Mouse (Mus musculus) midbrain, embryonic 16.5 days (tissue): ENCODE data around the gene Slc38a3. TPM values are rescaled to one million over a fixed set of nuclear protein-coding genes. Genes with fewer than 3 reads are reported as not detected.

Experiments
- ATAC-seq: fragments of 200-750 bp; cut with Nextera tagmentation; 2 replicates; pipeline ENCODE4 v1.8.0; 2017; ENCODE audit warnings: moderate TSS enrichment
- H3K27ac ChIP-seq: fragments of 300-500 bp; sonication (generic); 2 replicates; pipeline ENCODE4 v1.5.1; 2014; ENCODE audit warnings: mild to moderate bottlenecking, low read length, mixed read lengths
- H3K27me3 ChIP-seq: fragments of 300-500 bp; sonication (generic); 2 replicates; pipeline ENCODE4 v1.6.1; 2014; ENCODE audit warnings: low read depth, low read length, mixed read lengths; ENCODE audit not compliant: control insufficient read depth, insufficient read depth
- H3K36me3 ChIP-seq: fragments of 300-500 bp; sonication (generic); 2 replicates; pipeline ENCODE4 v1.6.1; 2014; ENCODE audit warnings: mild to moderate bottlenecking, low read length, moderate library complexity, mixed read lengths; ENCODE audit not compliant: control insufficient read depth, insufficient read depth
- H3K4me1 ChIP-seq: fragments of 300-500 bp; sonication (generic); 2 replicates; pipeline ENCODE4 v1.6.1; 2014; ENCODE audit warnings: mild to moderate bottlenecking, low read length, mixed read lengths; ENCODE audit not compliant: control insufficient read depth, insufficient read depth
- H3K4me2 ChIP-seq: fragments of 300-500 bp; sonication (generic); 2 replicates; pipeline ENCODE4 v1.6.1; 2014; ENCODE audit warnings: mild to moderate bottlenecking, low read length, mixed read lengths
- H3K4me3 ChIP-seq: fragments of 300-500 bp; sonication (generic); 2 replicates; pipeline ENCODE4 v1.5.1; 2014; ENCODE audit warnings: low read depth, mild to moderate bottlenecking, low read length, moderate library complexity, mixed read lengths
- H3K9ac ChIP-seq: fragments of 300-500 bp; sonication (generic); 2 replicates; pipeline ENCODE4 v1.6.1; 2014; ENCODE audit warnings: low read depth, low read length, mixed read lengths
- H3K9me3 ChIP-seq: fragments of 300-500 bp; sonication (generic); replicated peaks from 2 replicates; pipeline ENCODE4 v1.6.1; 2014; ENCODE audit warnings: mild to moderate bottlenecking, low read length, mixed read lengths; ENCODE audit not compliant: control insufficient read depth, poor library complexity, severe bottlenecking
- WGBS: fragments of 180-500 bp; shearing (Covaris S2); extraction: QIAGEN DNeasy Blood & Tissue Kit; methylation state at CpG from one replicate; pipeline ENCODE4 v1.1.7; 2014; 5-methylcytosine and 5-hydroxymethylcytosine counted together
- polyA plus RNA-seq: library from polyadenylated mRNA; unstranded; fragments of >200 nt; fragmentation: Nextera tagmentation; extraction: Ambion mirVana; gene quantifications from 2 replicates; pipeline ENCODE4 v1.2.1, GENCODE M21; 2015

Gene Slc38a3
- polyA plus RNA-seq, 1 experiment from 2014 or later, result 34.0 TPM

DNA sequence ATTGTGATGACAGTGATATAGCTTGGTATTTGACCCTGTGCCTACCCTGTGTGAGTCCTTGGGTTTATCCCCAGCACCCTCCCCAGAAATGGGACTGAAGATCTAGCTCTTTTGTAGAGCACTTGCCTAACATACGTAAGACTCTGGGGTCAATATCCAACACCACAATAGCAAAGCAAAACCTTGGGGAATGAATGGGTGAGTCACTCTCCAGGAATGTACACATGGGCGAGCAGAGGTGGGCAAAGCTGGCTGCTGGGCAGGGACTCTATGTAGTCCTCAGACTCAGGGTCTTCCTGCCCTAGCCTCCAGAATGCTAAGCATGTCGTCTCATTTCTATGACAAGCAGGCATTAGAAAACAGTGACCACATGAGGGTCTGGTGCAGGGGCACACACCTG lies 20.6 kb downstream of the Slc38a3 start:
- ATAC-seq, result no peak
- H3K4me3 ChIP-seq, result no peak overlapping the region
- WGBS, result 72% methylated on average over 3 of the region's 3 CpGs

GRCm38 (mm10) chr9:107646975-107647374 lies 22.4 kb downstream of the Slc38a3 start:
- peaks cover 19% of the 10 kb centered on the region for H3K4me1 ChIP-seq
- H3K4me2 ChIP-seq, result no peak overlapping the region
- no peaks in the 10 kb centered on the region for H3K27me3 ChIP-seq
- H3K36me3 ChIP-seq, result no peaks in the 10 kb centered on the region
- no peaks in the 10 kb centered on the region for H3K9me3 ChIP-seq
- no peak overlapping the region for H3K4me3 ChIP-seq
- 85% methylated on average over 6 of the region's 6 CpGs for WGBS
- ATAC-seq, result no peak
- no peak overlapping the region for H3K9ac ChIP-seq
- no peak overlapping the region for H3K27ac ChIP-seq

More for the DNA sequence above, 20.6 kb downstream of the Slc38a3 start:
- H3K4me1 ChIP-seq, result peaks cover 19% of the 10 kb centered on the region
- no peak overlapping the region for H3K27ac ChIP-seq
- no peak overlapping the region for H3K4me2 ChIP-seq
- H3K9ac ChIP-seq, result no peak overlapping the region
- H3K36me3 ChIP-seq, result no peaks in the 10 kb centered on the region
- H3K27me3 ChIP-seq, result no peaks in the 10 kb centered on the region
- no peaks in the 10 kb centered on the region for H3K9me3 ChIP-seq

GRCm38 (mm10) chr9:107645577-107645976 lies 23.8 kb downstream of the Slc38a3 start:
- Histone ChIP-seq H3K9ac (peak overlapping the region; percentile 48), H3K4me1 (peaks cover 12% of the 10 kb centered on the region), H3K4me2 (no peak overlapping the region), H3K27me3 (no peaks in the 10 kb centered on the region), H3K36me3 (no peaks in the 10 kb centered on the region), H3K4me3 (no peak overlapping the region), H3K9me3 (no peaks in the 10 kb centered on the region), H3K27ac (peak overlapping the region; percentile 22; the same call in 1 of the 2 replicates)
- WGBS, result 10% methylated on average over 5 of the region's 5 CpGs
- ATAC-seq, result peak; percentile 69

GRCm38 (mm10) chr9:107645153-107645510 lies 24.2 kb downstream of the Slc38a3 start:
- H3K9ac ChIP-seq, result peak overlapping the region; percentile 59
- H3K4me3 ChIP-seq, result no peak overlapping the region
- H3K4me1 ChIP-seq, result peaks cover 12% of the 10 kb centered on the region
- 56% methylated on average over 7 of the region's 7 CpGs for WGBS
- no peaks in the 10 kb centered on the region for H3K36me3 ChIP-seq
- H3K9me3 ChIP-seq, result no peaks in the 10 kb centered on the region
- H3K27ac ChIP-seq, result peak overlapping the region; percentile 22; the same call in 1 of the 2 replicates
- no peaks in the 10 kb centered on the region for H3K27me3 ChIP-seq
- 0 out of 2 replicates have a peak, but pooled peaks have one; percentile 37 for ATAC-seq
- peak overlapping the region; percentile 74 for H3K4me2 ChIP-seq

DNA sequence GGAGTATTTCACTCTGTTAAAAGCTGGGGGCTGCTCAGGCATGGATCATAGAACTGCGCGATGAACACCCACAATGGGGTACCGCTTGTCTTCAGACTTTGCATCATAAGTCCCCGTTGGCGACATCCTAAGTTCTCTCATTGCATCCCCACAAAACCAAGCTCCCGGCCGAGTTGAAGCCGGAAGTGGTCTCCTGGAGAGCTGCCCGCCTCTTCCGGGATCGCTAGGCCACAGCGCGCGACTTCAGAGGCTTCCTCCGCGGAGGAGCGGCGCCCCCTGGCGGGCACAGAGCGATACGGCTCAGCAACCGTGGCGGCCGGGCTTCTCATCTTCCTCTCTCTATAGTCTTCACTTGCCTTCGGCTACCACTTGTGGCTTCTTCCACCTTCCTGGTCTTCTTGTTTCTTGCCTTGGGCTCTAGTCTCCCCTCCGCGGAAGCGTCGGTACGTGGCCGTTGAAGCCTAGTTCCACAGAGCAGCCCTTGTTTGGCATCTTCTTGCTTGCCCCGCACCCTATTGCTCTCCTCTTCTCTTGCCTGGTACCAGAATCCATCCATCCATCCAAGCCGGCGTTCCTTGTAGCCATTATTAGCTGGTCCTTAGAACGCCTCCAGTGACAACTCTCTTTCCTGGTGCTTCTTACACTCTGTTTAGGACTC lies 24.7 kb downstream of the Slc38a3 start:
- H3K4me1 ChIP-seq, result peaks cover 12% of the 10 kb centered on the region
- H3K27me3 ChIP-seq, result no peaks in the 10 kb centered on the region
- H3K27ac ChIP-seq, result peak overlapping the region; percentile 66
- WGBS, result 5% methylated on average over 35 of the region's 35 CpGs
- H3K9me3 ChIP-seq, result no peaks in the 10 kb centered on the region
- peak; percentile 82 for ATAC-seq
- H3K4me3 ChIP-seq, result peak overlapping the region; percentile 40
- H3K36me3 ChIP-seq, result no peaks in the 10 kb centered on the region
- peak overlapping the region; percentile 59 for H3K9ac ChIP-seq
- peak overlapping the region; percentile 74 for H3K4me2 ChIP-seq

DNA sequence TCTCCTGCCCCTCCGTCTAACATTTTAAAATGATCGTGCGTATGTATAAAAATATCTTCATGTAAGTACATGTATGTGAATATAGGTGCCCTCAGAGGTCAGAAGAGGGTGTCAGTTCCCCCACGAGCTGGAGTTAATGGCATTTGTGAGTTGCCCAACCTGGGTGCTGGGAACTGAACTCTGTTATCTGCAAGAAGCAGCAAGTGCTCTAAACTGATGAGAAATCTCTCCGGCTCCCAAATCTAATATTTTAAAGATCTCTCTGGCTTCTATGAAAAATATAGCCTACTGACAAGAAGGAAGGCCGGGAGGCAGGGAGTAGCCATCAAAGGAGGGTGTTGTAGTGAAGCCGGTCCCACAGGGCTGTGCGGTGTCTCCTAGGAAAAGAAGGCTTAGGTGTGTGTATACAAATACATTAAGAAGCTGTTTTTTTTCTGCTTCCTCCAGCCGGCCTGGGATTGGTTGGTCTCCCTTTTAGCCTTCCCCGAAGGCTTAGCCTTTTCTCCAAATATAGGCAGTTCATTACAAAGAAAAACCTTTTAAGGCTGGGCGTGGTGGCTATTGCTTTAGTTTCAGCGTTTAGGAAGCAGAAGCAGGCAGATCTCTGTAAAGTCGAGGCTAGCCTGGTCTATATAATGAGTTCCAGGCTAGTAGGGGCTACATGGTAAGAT lies 25.7 kb downstream of the Slc38a3 start:
- ATAC-seq, result no peak

GRCm38 (mm10) chr9:107641666-107642065 lies 27.7 kb downstream of the Slc38a3 start:
- 27% methylated on average over 8 of the region's 8 CpGs for WGBS
- Histone ChIP-seq H3K27ac (no peak overlapping the region), H3K4me1 (peaks cover 21% of the 10 kb centered on the region), H3K9me3 (no peaks in the 10 kb centered on the region), H3K27me3 (no peaks in the 10 kb centered on the region), H3K4me3 (no peak overlapping the region), H3K4me2 (no peak overlapping the region), H3K36me3 (no peaks in the 10 kb centered on the region), H3K9ac (no peak overlapping the region)
- ATAC-seq, result no peak

More for the DNA sequence above, 25.7 kb downstream of the Slc38a3 start:
- Histone ChIP-seq H3K9ac (no peak overlapping the region), H3K4me3 (no peak overlapping the region), H3K27ac (no peak overlapping the region), H3K4me2 (0 out of 2 replicates have a peak overlapping the region, but pooled peaks have one; percentile 74), H3K36me3 (no peaks in the 10 kb centered on the region), H3K27me3 (no peaks in the 10 kb centered on the region), H3K9me3 (no peaks in the 10 kb centered on the region), H3K4me1 (peaks cover 12% of the 10 kb centered on the region)
- 91% methylated on average over 13 of the region's 13 CpGs for WGBS

GRCm38 (mm10) chr9:107640257-107640772 lies 29.0 kb downstream of the Slc38a3 start:
- Histone ChIP-seq H3K4me1 (peaks cover 24% of the 10 kb centered on the region), H3K27ac (no peak overlapping the region), H3K9me3 (no peaks in the 10 kb centered on the region), H3K4me2 (no peak overlapping the region), H3K4me3 (no peak overlapping the region), H3K36me3 (no peaks in the 10 kb centered on the region), H3K27me3 (no peaks in the 10 kb centered on the region), H3K9ac (no peak overlapping the region)
- 35% methylated on average over 7 of the region's 8 CpGs for WGBS
- no peak for ATAC-seq

GRCm38 (mm10) chr9:107637070-107637469 lies 32.3 kb downstream of the Slc38a3 start:
- ATAC-seq, result peak; percentile 46
- no peak overlapping the region for H3K4me3 ChIP-seq
- H3K27ac ChIP-seq, result peak overlapping the region; percentile 76
- H3K9ac ChIP-seq, result 0 out of 2 replicates have a peak overlapping the region, but pooled peaks have one; percentile 22
- WGBS, result 7% methylated on average over 7 of the region's 7 CpGs
- no peaks in the 10 kb centered on the region for H3K36me3 ChIP-seq
- no peaks in the 10 kb centered on the region for H3K27me3 ChIP-seq
- H3K4me1 ChIP-seq, result peaks cover 30% of the 10 kb centered on the region
- H3K4me2 ChIP-seq, result peak overlapping the region; percentile 15
- no peaks in the 10 kb centered on the region for H3K9me3 ChIP-seq
